Mouse (Mus musculus) midbrain, embryonic 11.5 days (tissue): ENCODE measurements at regions not wholly inside any gene's neighbourhood (a gene's known extent, or its start where the extent isn't known, plus 50 kb on each side); places are given as distances from the start of the nearest gene placed in this dataset.
"Not testable (repeated sequence)": the region's sequence is repeated elsewhere in the genome, so short reads cannot be mapped to it uniquely, and the experiment has no call there.

Experiments used
- ATAC-seq: fragments of 200-750 bp; cut with Nextera tagmentation; 2 replicates; pipeline ENCODE4 v1.8.0; 2017; ENCODE audit warnings: moderate TSS enrichment, moderate library complexity; ENCODE audit not compliant: low FRiP score
- DNase-seq: peaks from one replicate; pipeline ENCODE4 v3.0.0; 2015; ENCODE audit warnings: low spot score; ENCODE audit errors: missing footprints
- H3K27ac ChIP-seq: fragments of 300-500 bp; sonication (generic); 2 replicates; pipeline ENCODE4 v1.5.1; 2014; ENCODE audit warnings: low read depth, low read length
- H3K27me3 ChIP-seq: fragments of 300-500 bp; sonication (generic); 2 replicates; pipeline ENCODE4 v1.6.1; 2014; ENCODE audit warnings: mild to moderate bottlenecking, low read length, moderate library complexity, mixed read lengths; ENCODE audit not compliant: control insufficient read depth, insufficient read depth
- H3K36me3 ChIP-seq: fragments of 300-500 bp; sonication (generic); 2 replicates; pipeline ENCODE4 v1.6.1; 2014; ENCODE audit warnings: mild to moderate bottlenecking, low read length, moderate library complexity, mixed read lengths; ENCODE audit not compliant: control insufficient read depth, insufficient read depth
- H3K4me1 ChIP-seq: fragments of 300-500 bp; sonication (generic); 2 replicates; pipeline ENCODE4 v1.6.1; 2014; ENCODE audit warnings: low read length; ENCODE audit not compliant: control insufficient read depth, insufficient read depth
- H3K4me2 ChIP-seq: fragments of 300-500 bp; sonication (generic); 2 replicates; pipeline ENCODE4 v1.6.1; 2014; ENCODE audit warnings: mild to moderate bottlenecking, moderate library complexity
- H3K4me3 ChIP-seq: fragments of 300-500 bp; sonication (generic); 2 replicates; pipeline ENCODE4 v1.5.1; 2014; ENCODE audit warnings: low read depth, low read length
- H3K9ac ChIP-seq: fragments of 300-500 bp; sonication (generic); 2 replicates; pipeline ENCODE4 v1.6.1; 2014; ENCODE audit warnings: low read length
- H3K9me3 ChIP-seq: fragments of 300-500 bp; sonication (generic); 2 replicates; pipeline ENCODE4 v1.6.1; 2016; ENCODE audit warnings: low read length; ENCODE audit not compliant: control insufficient read depth
- WGBS: fragments of 180-500 bp; shearing (Covaris S2); extraction: QIAGEN DNeasy Blood & Tissue Kit; methylation state at CpG from one replicate; pipeline ENCODE4 v1.1.7; 2014; 5-methylcytosine and 5-hydroxymethylcytosine counted together

GRCm38 (mm10) chr6:81815248-81815961 lies 108.1 kb upstream of the Gcfc2 start:
- no peaks in the 10 kb centered on the region for H3K4me1 ChIP-seq
- no peaks in the 10 kb centered on the region for H3K36me3 ChIP-seq
- DNase-seq = no peak
- H3K27me3 ChIP-seq = no peaks in the 10 kb centered on the region
- no peak overlapping the region for H3K27ac ChIP-seq
- 86% methylated on average over 8 of the region's 8 CpGs for WGBS
- H3K9ac ChIP-seq = no peak overlapping the region
- no peak for ATAC-seq
- H3K9me3 ChIP-seq = no peaks in the 10 kb centered on the region
- H3K4me2 ChIP-seq = no peak overlapping the region
- no peak overlapping the region for H3K4me3 ChIP-seq

GRCm38 (mm10) chr6:81815962-81816338 lies 107.5 kb upstream of the Gcfc2 start:
- DNase-seq (no peak), ATAC-seq (no peak)
- no peaks in the 10 kb centered on the region for H3K27me3 ChIP-seq
- WGBS = 83% methylated on average over 7 of the region's 7 CpGs
- no peak overlapping the region for H3K9ac ChIP-seq
- no peak overlapping the region for H3K4me3 ChIP-seq
- H3K4me1 ChIP-seq = no peaks in the 10 kb centered on the region
- no peaks in the 10 kb centered on the region for H3K9me3 ChIP-seq
- H3K36me3 ChIP-seq = no peaks in the 10 kb centered on the region
- H3K27ac ChIP-seq = no peak overlapping the region
- H3K4me2 ChIP-seq = no peak overlapping the region

- no peak overlapping the region for H3K4me2 ChIP-seq
- DNase-seq (peak; percentile 96), ATAC-seq (peak; percentile 74)
- no peaks in the 10 kb centered on the region for H3K27me3 ChIP-seq
- H3K36me3 ChIP-seq = no peaks in the 10 kb centered on the region
- no peaks in the 10 kb centered on the region for H3K4me1 ChIP-seq
- H3K27ac ChIP-seq = no peak overlapping the region
- H3K9me3 ChIP-seq = no peaks in the 10 kb centered on the region
- no peak overlapping the region for H3K4me3 ChIP-seq
- no peak overlapping the region for H3K9ac ChIP-seq
- WGBS = 78% methylated on average over 9 of the region's 9 CpGs
These were observed 106.2 kb upstream of the Gcfc2 start for GRCm38 (mm10) chr6:81817050-81817827.

- no peaks in the 10 kb centered on the region for H3K9me3 ChIP-seq
- H3K4me1 ChIP-seq = no peaks in the 10 kb centered on the region
- no peak for DNase-seq
- no peak overlapping the region for H3K27ac ChIP-seq
- no peak overlapping the region for H3K9ac ChIP-seq
- ATAC-seq = no peak
- no peaks in the 10 kb centered on the region for H3K27me3 ChIP-seq
- 95% methylated on average over 10 of the region's 10 CpGs for WGBS
- H3K36me3 ChIP-seq = no peaks in the 10 kb centered on the region
- H3K4me3 ChIP-seq = no peak overlapping the region
- no peak overlapping the region for H3K4me2 ChIP-seq
These were observed 104.9 kb upstream of the Gcfc2 start for GRCm38 (mm10) chr6:81818573-81818972.

GRCm38 (mm10) chr6:81820078-81820477 lies 103.4 kb upstream of the Gcfc2 start:
- H3K36me3 ChIP-seq = no peaks in the 10 kb centered on the region
- H3K4me1 ChIP-seq = no peaks in the 10 kb centered on the region
- no peaks in the 10 kb centered on the region for H3K27me3 ChIP-seq
- H3K9ac ChIP-seq = no peak overlapping the region
- H3K27ac ChIP-seq = no peak overlapping the region
- no peaks in the 10 kb centered on the region for H3K9me3 ChIP-seq
- 88% methylated on average over 5 of the region's 5 CpGs for WGBS
- no peak overlapping the region for H3K4me2 ChIP-seq
- H3K4me3 ChIP-seq = no peak overlapping the region
- DNase-seq (no peak), ATAC-seq (no peak)

GRCm38 (mm10) chr6:81839474-81840153 lies 83.9 kb upstream of the Gcfc2 start:
- no peak for ATAC-seq
- H3K36me3 ChIP-seq = no peaks in the 10 kb centered on the region
- no peaks in the 10 kb centered on the region for H3K4me1 ChIP-seq
- no peak overlapping the region for H3K4me3 ChIP-seq
- no peak for DNase-seq
- no peak overlapping the region for H3K9ac ChIP-seq
- H3K27me3 ChIP-seq = no peaks in the 10 kb centered on the region
- H3K27ac ChIP-seq = no peak overlapping the region
- no peak overlapping the region for H3K4me2 ChIP-seq
- H3K9me3 ChIP-seq = no peaks in the 10 kb centered on the region
- WGBS = 66% methylated on average over 11 of the region's 11 CpGs

GRCm38 (mm10) chr6:81868207-81868606 lies 55.3 kb upstream of the Gcfc2 start:
- not testable (repeated sequence) for ATAC-seq, H3K27me3 ChIP-seq, H3K4me2 ChIP-seq, H3K36me3 ChIP-seq, H3K4me3 ChIP-seq, H3K9ac ChIP-seq, H3K4me1 ChIP-seq, H3K27ac ChIP-seq, H3K9me3 ChIP-seq, DNase-seq
- 92% methylated on average over 13 of the region's 13 CpGs for WGBS
